Mouse (Mus musculus): Measurements from ENCODE around the gene Camk2d. TPM values are rescaled to one million over a fixed set of nuclear protein-coding genes. Genes with fewer than 3 reads are reported as not detected.

Camk2d gene
- total RNA-seq (2012; rRNA removed): 6.8 and 12.4 TPM in 2 replicates

DNA sequence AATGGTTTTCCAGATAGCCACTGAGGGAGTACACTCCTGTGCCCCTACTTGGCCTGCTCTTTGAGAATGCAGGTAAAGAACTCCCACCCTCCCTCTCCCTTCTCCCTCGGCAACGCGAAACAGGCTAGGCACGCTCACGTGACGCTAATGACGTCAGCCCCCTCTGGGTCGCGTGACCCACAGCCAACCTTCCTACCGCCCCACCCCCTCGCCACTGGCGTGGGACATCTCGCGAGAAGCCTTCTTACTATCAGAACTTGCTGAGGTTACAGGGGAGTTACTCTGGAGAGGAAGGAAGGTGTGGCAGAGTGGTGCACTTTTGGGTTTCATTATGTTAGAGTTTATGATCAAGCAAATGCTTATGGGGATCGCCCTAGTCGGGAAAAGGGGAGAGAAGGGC, at the start of gene Camk2d:
Camk2d (plus strand) TSS at position 217 of the 400 bp plus-strand sequence.
- peak; percentile 96 for DNase-seq (ENCODE audit: low read depth, low spot score)
- no peak for TF ChIP-seq MAFK (IDR thresholded peaks at IDR 0.05; ENCODE audit: insufficient read depth, low read depth, low read length)
- TF ChIP-seq CHD2 (IDR thresholded peaks at IDR 0.05; ENCODE audit: low read depth, low read length): peak; percentile 99
- no peaks in the 10 kb centered on the region for H3K9me3 ChIP-seq (ENCODE audit: control insufficient read depth, insufficient read depth, low read depth, low read length)
- peak within 1 kb of the TSS; percentile 83 for H3K9ac ChIP-seq (ENCODE audit: insufficient read depth, low read depth, low read length, poor library complexity, severe bottlenecking)
- H3K4me1 ChIP-seq (ENCODE audit: control insufficient read depth in 2 of 2, insufficient read depth in 2 of 2, low read length in 2 of 2, poor library complexity in 1 of 2): 0 out of 4 replicates have a peak, but pooled peaks cover 2 to 3% of the 10 kb centered on the region in 2 experiments
- no peaks in the 10 kb centered on the region for H3K36me3 ChIP-seq (ENCODE audit: control insufficient read depth, insufficient read depth, low read length, poor library complexity, severe bottlenecking)
- peak within 1 kb of the TSS; percentile 61; the same call in 1 of the 2 replicates for H3K27ac ChIP-seq (ENCODE audit: insufficient read depth, low read depth, low read length, poor library complexity, severe bottlenecking)
- in situ Hi-C loops (cut with MboI; ENCODE audit: low sequenced_read_pairs in 2 of 2, unreplicated experiment in 2 of 2): no loop called here
- H3K4me3 ChIP-seq (ENCODE audit: insufficient read depth in 1 of 2, low read depth in 1 of 2, low read length in 2 of 2, poor library complexity in 1 of 2, severe bottlenecking in 1 of 2): peak within 1 kb of the TSS; percentile 73 to 82

DNA sequence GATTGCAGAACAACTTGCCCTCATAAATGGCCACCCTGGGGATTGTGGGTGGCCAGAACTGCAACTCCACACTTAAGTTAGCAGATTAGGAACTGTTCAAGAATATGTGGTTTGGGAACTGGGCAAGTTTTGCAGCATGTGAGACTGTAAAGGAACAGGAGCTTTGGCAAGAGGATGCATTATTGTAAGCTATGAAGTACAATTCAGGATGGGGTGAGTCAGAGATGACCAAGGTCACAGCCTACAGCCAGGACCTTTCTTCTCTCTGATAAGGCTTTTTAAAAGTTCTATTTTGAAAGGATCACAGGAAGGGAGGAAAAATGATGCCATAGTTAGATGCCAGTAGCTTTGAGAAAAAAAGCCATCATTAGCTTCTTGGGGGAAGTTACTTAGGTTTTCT, 48.2 kb upstream of the Camk2d start:
- TF ChIP-seq ZNF384 (IDR thresholded peaks at IDR 0.05; ENCODE audit: low read depth, low read length) (no peak), HCFC1 (IDR thresholded peaks at IDR 0.05; ENCODE audit: borderline replicate concordance, insufficient read depth, low read length) (no peak), CHD2 (IDR thresholded peaks at IDR 0.05; ENCODE audit: low read depth, low read length) (no peak), MAFK (IDR thresholded peaks at IDR 0.05; ENCODE audit: insufficient read depth, low read depth, low read length) (no peak), ZC3H11A (IDR thresholded peaks at IDR 0.05; ENCODE audit: borderline replicate concordance, low read depth, low read length) (no peak)

DNA sequence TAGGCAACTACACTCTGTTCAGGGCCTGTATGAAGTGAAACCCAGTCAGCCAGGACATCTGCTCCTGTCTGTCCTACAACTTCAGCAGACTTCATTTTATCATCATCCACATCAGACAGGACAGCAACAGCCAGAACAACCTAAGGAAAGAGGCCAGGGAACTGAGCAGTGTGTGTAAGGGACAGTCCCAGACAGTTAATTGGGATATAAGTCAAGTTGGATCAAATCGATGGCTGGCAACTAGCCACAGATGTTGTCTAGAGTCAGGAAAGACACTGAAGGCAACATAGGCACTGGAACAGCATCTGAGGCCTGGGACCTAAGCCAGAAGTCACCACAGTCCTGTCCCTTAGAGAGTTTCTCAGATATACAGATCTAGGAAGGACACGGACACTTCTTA, 32.5 kb upstream of the Camk2d start:
- in situ Hi-C loops (cut with MboI; ENCODE audit: low sequenced_read_pairs in 2 of 2, unreplicated experiment in 2 of 2): no loop called here

More for the DNA sequence above, 48.2 kb upstream of the Camk2d start:
- no peaks in the 10 kb centered on the region for H3K36me3 ChIP-seq (ENCODE audit: control insufficient read depth, insufficient read depth, low read length, poor library complexity, severe bottlenecking)
- no peak overlapping the region for H3K27ac ChIP-seq (ENCODE audit: insufficient read depth, low read depth, low read length, poor library complexity, severe bottlenecking)
- DNase-seq (ENCODE audit: low read depth, low spot score): no peak
- no peaks in the 10 kb centered on the region for H3K9me3 ChIP-seq (ENCODE audit: control insufficient read depth, insufficient read depth, low read depth, low read length)
- no peak overlapping the region for H3K4me3 ChIP-seq (ENCODE audit: insufficient read depth in 1 of 2, low read depth in 1 of 2, low read length in 2 of 2, poor library complexity in 1 of 2, severe bottlenecking in 1 of 2)
- in situ Hi-C loops (cut with MboI; ENCODE audit: low sequenced_read_pairs in 2 of 2, unreplicated experiment in 2 of 2): no loop called here
- H3K4me1 ChIP-seq (ENCODE audit: control insufficient read depth in 2 of 2, insufficient read depth in 2 of 2, low read length in 2 of 2, poor library complexity in 1 of 2): no peaks in the 10 kb centered on the region
- no peak overlapping the region for H3K9ac ChIP-seq (ENCODE audit: insufficient read depth, low read depth, low read length, poor library complexity, severe bottlenecking)

GRCm38 (mm10) chr3:126570628-126571027, 25.5 kb upstream of the Camk2d start:
- TF ChIP-seq ZNF384 (IDR thresholded peaks at IDR 0.05; ENCODE audit: low read depth, low read length): no peak
- no peak for TF ChIP-seq CHD2 (IDR thresholded peaks at IDR 0.05; ENCODE audit: low read depth, low read length)
- no peak for TF ChIP-seq ZC3H11A (IDR thresholded peaks at IDR 0.05; ENCODE audit: borderline replicate concordance, low read depth, low read length)
- no peak for TF ChIP-seq MAFK (IDR thresholded peaks at IDR 0.05; ENCODE audit: insufficient read depth, low read depth, low read length)
- TF ChIP-seq HCFC1 (IDR thresholded peaks at IDR 0.05; ENCODE audit: borderline replicate concordance, insufficient read depth, low read length): no peak
- no peaks in the 10 kb centered on the region for H3K36me3 ChIP-seq (ENCODE audit: control insufficient read depth, insufficient read depth, low read length, poor library complexity, severe bottlenecking)
- no peak overlapping the region for H3K27ac ChIP-seq (ENCODE audit: insufficient read depth, low read depth, low read length, poor library complexity, severe bottlenecking)
- no peak overlapping the region for H3K9ac ChIP-seq (ENCODE audit: insufficient read depth, low read depth, low read length, poor library complexity, severe bottlenecking)
- H3K4me1 ChIP-seq (ENCODE audit: control insufficient read depth in 2 of 2, insufficient read depth in 2 of 2, low read length in 2 of 2, poor library complexity in 1 of 2): no peaks in the 10 kb centered on the region
- no peaks in the 10 kb centered on the region for H3K9me3 ChIP-seq (ENCODE audit: control insufficient read depth, insufficient read depth, low read depth, low read length)
- DNase-seq (ENCODE audit: low read depth, low spot score): no peak
- H3K4me3 ChIP-seq (ENCODE audit: insufficient read depth in 1 of 2, low read depth in 1 of 2, low read length in 2 of 2, poor library complexity in 1 of 2, severe bottlenecking in 1 of 2): no peak overlapping the region
- in situ Hi-C loops (cut with MboI; ENCODE audit: low sequenced_read_pairs in 2 of 2, unreplicated experiment in 2 of 2): no loop called here

More for the DNA sequence above, 32.5 kb upstream of the Camk2d start:
- Histone ChIP-seq H3K9ac (ENCODE audit: insufficient read depth, low read depth, low read length, poor library complexity, severe bottlenecking) (no peak overlapping the region), H3K4me3 (ENCODE audit: insufficient read depth in 1 of 2, low read depth in 1 of 2, low read length in 2 of 2, poor library complexity in 1 of 2, severe bottlenecking in 1 of 2) (no peak overlapping the region), H3K27ac (ENCODE audit: insufficient read depth, low read depth, low read length, poor library complexity, severe bottlenecking) (no peak overlapping the region), H3K9me3 (ENCODE audit: control insufficient read depth, insufficient read depth, low read depth, low read length) (no peaks in the 10 kb centered on the region), H3K4me1 (ENCODE audit: control insufficient read depth in 2 of 2, insufficient read depth in 2 of 2, low read length in 2 of 2, poor library complexity in 1 of 2) (no peaks in the 10 kb centered on the region), H3K36me3 (ENCODE audit: control insufficient read depth, insufficient read depth, low read length, poor library complexity, severe bottlenecking) (no peaks in the 10 kb centered on the region)
- DNase-seq (ENCODE audit: low read depth, low spot score): no peak
- no peak for TF ChIP-seq CHD2 (IDR thresholded peaks at IDR 0.05; ENCODE audit: low read depth, low read length)
- no peak for TF ChIP-seq ZC3H11A (IDR thresholded peaks at IDR 0.05; ENCODE audit: borderline replicate concordance, low read depth, low read length)
- TF ChIP-seq MAFK (IDR thresholded peaks at IDR 0.05; ENCODE audit: insufficient read depth, low read depth, low read length): no peak
- no peak for TF ChIP-seq ZNF384 (IDR thresholded peaks at IDR 0.05; ENCODE audit: low read depth, low read length)
- no peak for TF ChIP-seq HCFC1 (IDR thresholded peaks at IDR 0.05; ENCODE audit: borderline replicate concordance, insufficient read depth, low read length)

GRCm38 (mm10) chr3:126572915-126573314, 23.2 kb upstream of the Camk2d start:
- in situ Hi-C loops (cut with MboI; ENCODE audit: low sequenced_read_pairs in 2 of 2, unreplicated experiment in 2 of 2): no loop called here

More at GRCm38 (mm10) chr3:126572915-126573314, 23.2 kb upstream of the Camk2d start:
- Histone ChIP-seq H3K4me1 (ENCODE audit: control insufficient read depth in 2 of 2, insufficient read depth in 2 of 2, low read length in 2 of 2, poor library complexity in 1 of 2) (no peaks in the 10 kb centered on the region), H3K9ac (ENCODE audit: insufficient read depth, low read depth, low read length, poor library complexity, severe bottlenecking) (no peak overlapping the region), H3K4me3 (ENCODE audit: insufficient read depth in 1 of 2, low read depth in 1 of 2, low read length in 2 of 2, poor library complexity in 1 of 2, severe bottlenecking in 1 of 2) (no peak overlapping the region), H3K9me3 (ENCODE audit: control insufficient read depth, insufficient read depth, low read depth, low read length) (no peaks in the 10 kb centered on the region), H3K36me3 (ENCODE audit: control insufficient read depth, insufficient read depth, low read length, poor library complexity, severe bottlenecking) (no peaks in the 10 kb centered on the region), H3K27ac (ENCODE audit: insufficient read depth, low read depth, low read length, poor library complexity, severe bottlenecking) (no peak overlapping the region)
- DNase-seq (ENCODE audit: low read depth, low spot score): no peak
- TF ChIP-seq CHD2 (IDR thresholded peaks at IDR 0.05; ENCODE audit: low read depth, low read length) (no peak), ZNF384 (IDR thresholded peaks at IDR 0.05; ENCODE audit: low read depth, low read length) (no peak), HCFC1 (IDR thresholded peaks at IDR 0.05; ENCODE audit: borderline replicate concordance, insufficient read depth, low read length) (no peak), MAFK (IDR thresholded peaks at IDR 0.05; ENCODE audit: insufficient read depth, low read depth, low read length) (no peak), ZC3H11A (IDR thresholded peaks at IDR 0.05; ENCODE audit: borderline replicate concordance, low read depth, low read length) (no peak)
